Mouse (Mus musculus): ENCODE measurements around the gene Uba52.

Uba52 gene

GRCm38 (mm10) chr8:70486191-70486681 is 24.4 kb downstream of the Uba52 start:
- DNase-seq (ENCODE audit: low spot score in 2 of 2), result no peak

GRCm38 (mm10) chr8:70482943-70483342 is 27.7 kb downstream of the Uba52 start:
- no peak for DNase-seq (ENCODE audit: low spot score in 2 of 2)

GRCm38 (mm10) chr8:70481908-70482307 is 28.7 kb downstream of the Uba52 start:
- DNase-seq (ENCODE audit: low spot score in 2 of 2), result no peak

GRCm38 (mm10) chr8:70477269-70477982 is 33.2 kb downstream of the Uba52 start:
- DNase-seq (ENCODE audit: low spot score in 2 of 2), result no peak

- peak; percentile 88 to 91 for DNase-seq (ENCODE audit: low spot score in 2 of 2)
Observed at GRCm38 (mm10) chr8:70476333-70477268, 34.0 kb downstream of the Uba52 start, which contains the start of gene Klhl26. Gene Klhl26 (minus strand): TSS chr8:70476968.

- DNase-seq (ENCODE audit: low spot score in 2 of 2), result no peak
Observed at GRCm38 (mm10) chr8:70471856-70472255, 38.7 kb downstream of the Uba52 start.

GRCm38 (mm10) chr8:70469938-70470337 is 40.7 kb downstream of the Uba52 start:
- DNase-seq (ENCODE audit: low spot score in 2 of 2), result no peak

GRCm38 (mm10) chr8:70469295-70469916 is 41.2 kb downstream of the Uba52 start:
- no peak for DNase-seq (ENCODE audit: low spot score in 2 of 2)

GRCm38 (mm10) chr8:70468733-70469132 is 41.9 kb downstream of the Uba52 start:
- DNase-seq (ENCODE audit: low spot score in 2 of 2), result no peak

GRCm38 (mm10) chr8:70467907-70468306 is 42.7 kb downstream of the Uba52 start:
- no peak for DNase-seq (ENCODE audit: low spot score in 2 of 2)

- DNase-seq (ENCODE audit: low spot score in 2 of 2), result no peak
Observed at GRCm38 (mm10) chr8:70467229-70467725, 43.3 kb downstream of the Uba52 start.

- DNase-seq (ENCODE audit: low spot score in 2 of 2), result no peak
Observed at GRCm38 (mm10) chr8:70466771-70467170, 43.8 kb downstream of the Uba52 start.

GRCm38 (mm10) chr8:70466305-70466704 is 44.3 kb downstream of the Uba52 start:
- no peak for DNase-seq (ENCODE audit: low spot score in 2 of 2)

GRCm38 (mm10) chr8:70465701-70466100 is 44.9 kb downstream of the Uba52 start:
- no peak for DNase-seq (ENCODE audit: low spot score in 2 of 2)

- DNase-seq (ENCODE audit: low spot score in 2 of 2), result no peak
Observed at GRCm38 (mm10) chr8:70464162-70464561, 46.4 kb downstream of the Uba52 start.

GRCm38 (mm10) chr8:70463306-70463705 is 47.3 kb downstream of the Uba52 start:
- DNase-seq (ENCODE audit: low spot score in 2 of 2), result no peak

- no peak for DNase-seq (ENCODE audit: low spot score in 2 of 2)
Observed at GRCm38 (mm10) chr8:70462516-70462813, 48.1 kb downstream of the Uba52 start.

- DNase-seq (ENCODE audit: low spot score in 2 of 2), result no peak
Observed at GRCm38 (mm10) chr8:70461765-70462515, 48.7 kb downstream of the Uba52 start.

GRCm38 (mm10) chr8:70460606-70461005 is 50.0 kb downstream of the Uba52 start:
- DNase-seq (ENCODE audit: low spot score in 2 of 2), result no peak

GRCm38 (mm10) chr8:70460199-70460598 is 50.4 kb downstream of the Uba52 start:
- DNase-seq (ENCODE audit: low spot score in 2 of 2), result no peak

GRCm38 (mm10) chr8:70459636-70460035 is 51.0 kb downstream of the Uba52 start:
- no peak for DNase-seq (ENCODE audit: low spot score in 2 of 2)

All from thymus, postnatal 10 days (tissue).